Mouse (Mus musculus): Measurements from ENCODE around the gene Fkbp14. TPM values are rescaled to one million over a fixed set of nuclear protein-coding genes. Genes with fewer than 3 reads are reported as not detected.

The Fkbp14 gene
- polyA plus RNA-seq, 1 experiment from 2014 or later = 6.2 TPM

DNA sequence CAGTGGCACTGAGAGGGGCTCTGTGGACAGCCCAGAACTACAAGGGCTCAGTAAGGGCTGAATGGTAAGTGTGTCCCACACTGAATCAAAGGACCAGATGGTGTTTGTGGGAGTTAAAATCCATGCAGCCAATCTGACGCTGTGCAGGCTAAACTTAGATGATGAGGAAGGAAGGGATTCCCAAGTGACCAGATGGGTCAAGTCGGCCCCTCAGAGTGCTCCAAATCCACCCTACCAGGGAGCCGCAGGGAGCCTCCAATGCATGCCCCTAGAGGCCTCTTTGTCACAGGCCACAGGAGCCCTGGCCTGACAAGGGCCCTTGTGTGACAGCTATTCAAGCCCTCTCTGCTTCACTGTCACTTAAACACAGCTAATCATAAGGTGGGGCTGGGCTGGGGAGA, 58.3 kb downstream of the Fkbp14 start:
- H3K27ac ChIP-seq = no peak overlapping the region
- no peaks in the 10 kb centered on the region for H3K4me1 ChIP-seq
- H3K4me2 ChIP-seq = no peak overlapping the region
- H3K9me3 ChIP-seq (replicated peaks) = no peaks in the 10 kb centered on the region
- no peak for ATAC-seq
- H3K9ac ChIP-seq = no peak overlapping the region
- H3K4me3 ChIP-seq = no peak overlapping the region
- 56% methylated on average over 3 of the region's 3 CpGs for WGBS (ENCODE audit: insufficient replicate concordance)
- H3K36me3 ChIP-seq = no peaks in the 10 kb centered on the region
- H3K27me3 ChIP-seq (replicated peaks) = 0 out of 2 replicates have a peak, but pooled peaks cover 6% of the 10 kb centered on the region

DNA sequence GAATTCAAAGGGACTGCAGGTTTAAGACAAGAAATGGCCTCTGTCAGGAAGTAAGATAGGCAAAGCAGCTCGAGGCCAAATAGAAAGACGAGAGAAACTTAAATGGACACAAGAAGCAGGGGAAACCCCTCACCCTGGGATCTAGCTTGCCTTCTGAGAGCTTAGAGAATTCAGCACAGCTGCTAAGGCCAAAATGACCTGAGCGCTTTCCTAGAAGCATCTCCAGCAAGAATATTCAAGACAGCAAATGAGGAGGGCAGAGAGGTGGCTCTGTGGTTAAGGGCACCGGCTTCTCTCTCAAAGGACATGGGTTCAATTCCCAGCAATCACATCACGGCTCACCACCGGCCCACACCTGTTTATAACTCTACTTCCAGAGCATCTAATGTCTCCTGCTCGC, 60.1 kb downstream of the Fkbp14 start:
- Histone ChIP-seq H3K4me2 (no peak overlapping the region), H3K27me3 (replicated peaks) (0 out of 2 replicates have a peak, but pooled peaks cover 6% of the 10 kb centered on the region), H3K36me3 (no peaks in the 10 kb centered on the region), H3K27ac (no peak overlapping the region), H3K4me1 (no peaks in the 10 kb centered on the region), H3K9ac (no peak overlapping the region), H3K4me3 (no peak overlapping the region), H3K9me3 (replicated peaks) (no peaks in the 10 kb centered on the region)
- 61% methylated on average over 7 of the region's 7 CpGs for WGBS (ENCODE audit: insufficient replicate concordance)
- no peak for ATAC-seq

DNA sequence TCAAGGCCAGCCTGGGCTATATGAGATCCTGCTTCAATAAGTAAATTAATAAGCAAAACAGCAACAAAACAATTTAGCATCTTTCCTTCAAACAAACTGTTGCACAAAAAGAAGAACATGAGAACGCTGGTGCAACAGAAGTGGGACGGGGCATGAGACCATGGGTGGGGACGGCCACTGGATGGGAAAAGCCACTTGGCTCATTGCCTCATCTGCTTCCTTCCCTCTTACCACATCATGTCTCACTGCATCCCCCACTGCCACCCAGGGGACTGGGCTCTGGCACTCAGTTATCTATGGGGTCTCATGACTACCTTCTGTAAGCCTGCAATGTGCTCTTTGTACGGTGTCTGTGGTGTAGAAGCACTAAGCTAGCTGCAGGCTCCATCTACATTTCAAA, 61.6 kb downstream of the Fkbp14 start:
- 0 out of 2 replicates have a peak, but pooled peaks cover 14% of the 10 kb centered on the region for H3K27me3 ChIP-seq (replicated peaks)
- H3K4me1 ChIP-seq = no peaks in the 10 kb centered on the region
- H3K9me3 ChIP-seq (replicated peaks) = no peaks in the 10 kb centered on the region
- H3K9ac ChIP-seq = no peak overlapping the region
- no peak overlapping the region for H3K4me2 ChIP-seq
- no peak overlapping the region for H3K27ac ChIP-seq
- no peak for ATAC-seq
- no peak overlapping the region for H3K4me3 ChIP-seq
- H3K36me3 ChIP-seq = no peaks in the 10 kb centered on the region
- 73% methylated on average over 4 of the region's 4 CpGs for WGBS (ENCODE audit: insufficient replicate concordance)

DNA sequence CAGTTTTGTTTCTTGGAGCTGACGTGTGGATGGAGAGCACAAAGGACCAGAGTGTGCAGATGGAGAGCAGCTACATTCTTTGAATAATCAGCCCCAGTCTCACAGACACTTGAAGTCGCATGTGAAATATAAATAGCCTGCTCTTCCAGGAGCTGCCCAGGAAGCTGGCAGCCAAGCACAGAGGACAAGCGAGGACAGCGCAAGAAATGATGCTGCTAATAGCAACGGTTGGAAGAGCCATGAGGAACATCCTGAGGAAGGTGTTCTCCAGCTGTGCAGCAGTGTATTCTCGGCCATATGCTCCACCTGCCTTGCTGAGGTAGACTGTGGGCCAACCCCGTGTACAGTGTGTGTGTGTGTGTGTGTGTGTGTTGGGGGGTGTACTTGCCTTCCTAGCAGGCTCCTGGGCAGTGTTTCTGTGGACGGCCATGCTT, 66.0 kb downstream of the Fkbp14 start:
- 56% methylated on average over 8 of the region's 8 CpGs for WGBS (ENCODE audit: insufficient replicate concordance)
- ATAC-seq = no peak
- no peak overlapping the region for H3K27ac ChIP-seq

DNA sequence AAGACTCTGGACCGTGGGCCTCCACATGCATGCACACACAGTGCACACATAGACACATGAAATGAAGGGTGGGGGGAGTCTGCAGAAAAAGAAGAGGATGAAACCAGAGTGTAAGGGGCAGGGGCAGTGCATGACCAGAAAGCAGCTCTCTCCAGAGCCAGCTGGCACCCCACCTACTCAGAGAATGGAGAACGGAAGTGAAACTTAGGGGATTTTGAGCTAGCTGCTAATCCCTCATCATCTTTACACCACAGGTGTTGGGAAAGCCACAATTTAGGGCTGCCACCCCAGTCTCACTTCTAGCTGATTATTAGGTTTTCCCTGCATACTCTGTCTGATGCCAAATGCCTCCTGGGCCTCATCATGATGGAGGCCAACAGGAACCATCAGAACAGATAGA, 66.9 kb downstream of the Fkbp14 start:
- WGBS (ENCODE audit: insufficient replicate concordance) = 73% methylated on average over 2 of the region's 2 CpGs
- Histone ChIP-seq H3K36me3 (no peaks in the 10 kb centered on the region), H3K27me3 (replicated peaks) (peaks cover 21% of the 10 kb centered on the region; the same call in 1 of the 2 replicates), H3K9ac (no peak overlapping the region), H3K4me2 (no peak overlapping the region), H3K4me1 (peaks cover 18% of the 10 kb centered on the region), H3K9me3 (replicated peaks) (no peaks in the 10 kb centered on the region), H3K27ac (no peak overlapping the region), H3K4me3 (no peak overlapping the region)
- no peak for ATAC-seq

More for the DNA sequence above, 66.0 kb downstream of the Fkbp14 start:
- peaks cover 18% of the 10 kb centered on the region for H3K4me1 ChIP-seq
- no peak overlapping the region for H3K9ac ChIP-seq
- H3K27me3 ChIP-seq (replicated peaks) = 0 out of 2 replicates have a peak, but pooled peaks cover 21% of the 10 kb centered on the region
- no peak overlapping the region for H3K4me2 ChIP-seq
- H3K36me3 ChIP-seq = no peaks in the 10 kb centered on the region
- H3K9me3 ChIP-seq (replicated peaks) = no peaks in the 10 kb centered on the region
- no peak overlapping the region for H3K4me3 ChIP-seq

DNA sequence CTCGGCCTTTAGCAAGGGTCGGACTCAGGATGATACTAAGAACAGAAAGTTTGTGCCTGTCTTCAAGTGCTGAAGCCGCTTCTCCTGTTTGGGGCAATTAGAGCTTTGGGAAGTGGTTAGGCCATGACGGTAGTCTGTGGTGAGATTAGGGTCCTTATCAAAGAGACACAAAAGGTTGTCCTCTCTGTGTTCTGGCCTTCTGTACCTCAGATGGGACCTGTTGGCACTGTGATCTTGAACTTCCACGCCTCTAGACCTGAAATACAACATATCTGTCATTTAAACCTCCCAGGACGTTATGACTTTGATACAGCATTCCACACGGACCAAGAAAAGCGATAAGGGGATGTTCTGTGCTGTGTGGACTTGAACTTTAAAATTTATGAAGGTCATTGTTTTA, 68.4 kb downstream of the Fkbp14 start:
- no peaks in the 10 kb centered on the region for H3K9me3 ChIP-seq (replicated peaks)
- no peak overlapping the region for H3K9ac ChIP-seq
- ATAC-seq = peak; percentile 83
- no peak overlapping the region for H3K27ac ChIP-seq
- H3K4me1 ChIP-seq = peaks cover 18% of the 10 kb centered on the region
- H3K4me3 ChIP-seq = no peak overlapping the region
- H3K4me2 ChIP-seq = peak overlapping the region; percentile 7
- H3K27me3 ChIP-seq (replicated peaks) = peaks cover 15% of the 10 kb centered on the region; the same call in 1 of the 2 replicates
- no peaks in the 10 kb centered on the region for H3K36me3 ChIP-seq
- WGBS (ENCODE audit: insufficient replicate concordance) = 17% methylated on average over 8 of the region's 8 CpGs

Other genes with a start within 250 kb of the Fkbp14 start
- 0.14 and 0.15 TPM in 2 replicates for gene Wipf3, start 167.7 kb downstream of the Fkbp14 start, polyA plus RNA-seq (2016; fragmentation: Nextera tagmentation; extraction: Ambion mirVana)
- 0.60 and 0.68 TPM in 2 replicates for gene Scrn1, start 30.8 kb downstream of the Fkbp14 start, polyA plus RNA-seq (2016; fragmentation: Nextera tagmentation; extraction: Ambion mirVana)
- 5.0 TPM in 2 replicates for gene Plekha8, start 2.2 kb downstream of the Fkbp14 start, polyA plus RNA-seq (2016; fragmentation: Nextera tagmentation; extraction: Ambion mirVana)
- gene Mturn, start 84.3 kb upstream of the Fkbp14 start, polyA plus RNA-seq (2016; fragmentation: Nextera tagmentation; extraction: Ambion mirVana) = 0.72 and 1.1 TPM in 2 replicates
- 2.9 and 3.2 TPM in 2 replicates for gene Znrf2, start 219.6 kb upstream of the Fkbp14 start, polyA plus RNA-seq (2016; fragmentation: Nextera tagmentation; extraction: Ambion mirVana)